Mouse (Mus musculus): ENCODE measurements around the gene Atp6v1a.

The Atp6v1a gene

GRCm38 (mm10) chr16:44139536-44140185 is at the start of gene Atp6v1a, which contains the start of gene Naa50:
Gene Atp6v1a, minus strand, starts transcription at chr16:44139705.
Gene Naa50, plus strand, starts transcription at chr16:44139830.
- peak; percentile 91 for DNase-seq (ENCODE audit: low spot score)

GRCm38 (mm10) chr16:44188766-44189165 is 49.3 kb upstream of the Atp6v1a start:
- no peak for DNase-seq (ENCODE audit: low spot score)

GRCm38 (mm10) chr16:44187172-44187571 is 47.7 kb upstream of the Atp6v1a start:
- no peak for DNase-seq (ENCODE audit: low spot score)

- no peak for DNase-seq (ENCODE audit: low spot score)
These were observed 45.3 kb upstream of the Atp6v1a start for GRCm38 (mm10) chr16:44184769-44185168.

GRCm38 (mm10) chr16:44182597-44182996 is 43.1 kb upstream of the Atp6v1a start:
- no peak for DNase-seq (ENCODE audit: low spot score)

GRCm38 (mm10) chr16:44178555-44178954 is 39.0 kb upstream of the Atp6v1a start:
- DNase-seq (ENCODE audit: low spot score) = no peak

- no peak for DNase-seq (ENCODE audit: low spot score)
These were observed 37.0 kb upstream of the Atp6v1a start for GRCm38 (mm10) chr16:44176511-44176910.

GRCm38 (mm10) chr16:44175001-44175400 is 35.5 kb upstream of the Atp6v1a start:
- DNase-seq (ENCODE audit: low spot score) = no peak

GRCm38 (mm10) chr16:44173966-44174530 is 34.5 kb upstream of the Atp6v1a start:
- DNase-seq (ENCODE audit: low spot score) = no peak

GRCm38 (mm10) chr16:44173155-44173941 is 33.8 kb upstream of the Atp6v1a start, which contains the start of gene Usf3:
Gene Usf3, plus strand, starts transcription at chr16:44173246.
- peak; percentile 48 for DNase-seq (ENCODE audit: low spot score)

GRCm38 (mm10) chr16:44172297-44173154 is 33.0 kb upstream of the Atp6v1a start:
- peak; percentile 98 for DNase-seq (ENCODE audit: low spot score)

GRCm38 (mm10) chr16:44168990-44169389 is 29.5 kb upstream of the Atp6v1a start:
- DNase-seq (ENCODE audit: low spot score) = no peak

- no peak for DNase-seq (ENCODE audit: low spot score)
These were observed 25.7 kb upstream of the Atp6v1a start for GRCm38 (mm10) chr16:44165182-44165581.

- DNase-seq (ENCODE audit: low spot score) = no peak
These were observed 24.3 kb upstream of the Atp6v1a start for GRCm38 (mm10) chr16:44163831-44164230.

- DNase-seq (ENCODE audit: low spot score) = no peak
These were observed 19.8 kb upstream of the Atp6v1a start for GRCm38 (mm10) chr16:44159325-44159724.

GRCm38 (mm10) chr16:44154497-44155057 is 15.1 kb upstream of the Atp6v1a start:
- no peak for DNase-seq (ENCODE audit: low spot score)

GRCm38 (mm10) chr16:44149002-44149767 is 9.7 kb upstream of the Atp6v1a start:
- no peak for DNase-seq (ENCODE audit: low spot score)

GRCm38 (mm10) chr16:44141483-44141882 is 2.0 kb upstream of the Atp6v1a start:
- DNase-seq (ENCODE audit: low spot score) = no peak

- peak; percentile 87 for DNase-seq (ENCODE audit: low spot score)
These were observed 782 bp upstream of the Atp6v1a start for GRCm38 (mm10) chr16:44140186-44140787.

GRCm38 (mm10) chr16:44138979-44139535 is 448 bp downstream of the Atp6v1a start:
- peak; percentile 88 for DNase-seq (ENCODE audit: low spot score)

Measured in urinary bladder, postnatal 14 days (tissue).